16 mouse cellular contexts compared by ENCODE assay signal in genomic region chrX:113002192-113002591, GRCm38 (mm10).
"Had no signal": no experiment of that assay in that cellular context is flagged by ENCODE, and none has a peak within 500 bp of the region (broad histone marks: within the 10 kb centered on the region; RNA-seq: fewer than 3 reads in every experiment).

No protein-coding gene starts in this region.

- H3K36me3 ChIP-seq: limb, embryonic 10.5 days; liver, embryonic 12.5 days; midbrain, embryonic 10.5 days; neural tube, embryonic 15.5 days had no signal

- ATAC-seq: liver, embryonic 12.5 days had no signal

- DNase-seq: kidney, postnatal 36 days; layer of hippocampus, adult 9-11 months; lung, embryonic 14.5 days; lung, postnatal 10 days; lung, postnatal 4 days; midbrain, embryonic 14.5 days; retina, postnatal 1 day; right cerebral cortex, postnatal 4 days; spleen, adult 18-20 months; thymus, adult 18-20 months; thymus, postnatal 14 days had no signal

- H3K27me3 ChIP-seq: liver, embryonic 12.5 days; neural tube, embryonic 15.5 days had no signal

- H3K9me3 ChIP-seq: limb, embryonic 10.5 days; liver, embryonic 12.5 days; midbrain, embryonic 10.5 days; neural tube, embryonic 15.5 days had no signal

- H3K4me2 ChIP-seq: liver, embryonic 12.5 days; lung, embryonic 14.5 days; neural tube, embryonic 15.5 days had no signal

- H3K27ac ChIP-seq: kidney, postnatal 0 days; limb, embryonic 10.5 days; liver, embryonic 12.5 days; midbrain, embryonic 10.5 days; neural tube, embryonic 15.5 days had no signal

- H3K4me3 ChIP-seq: limb, embryonic 10.5 days; liver, embryonic 12.5 days; midbrain, embryonic 10.5 days; neural tube, embryonic 15.5 days had no signal

- H3K9ac ChIP-seq: liver, embryonic 12.5 days; lung, embryonic 14.5 days; neural tube, embryonic 15.5 days had no signal

- H3K4me1 ChIP-seq: limb, embryonic 10.5 days; liver, embryonic 12.5 days; midbrain, embryonic 10.5 days; neural tube, embryonic 15.5 days had no signal
